Mouse (Mus musculus): ENCODE measurements around the gene Vars.

- TF ChIP-seq CTCF (IDR thresholded peaks at IDR 0.05; ENCODE audit: control insufficient read depth, insufficient read depth, insufficient replicate concordance, low read depth, low read length) (no peak), POLR2A (IDR thresholded peaks at IDR 0.05; ENCODE audit: control insufficient read depth, low read depth, low read length) (no peak)
Measured at GRCm38 (mm10) chr17:34964640-34965049, 36.1 kb upstream of the Vars start.
